Mouse (Mus musculus): Measurements from ENCODE around the gene Stat5b.

Gene Stat5b

DNA sequence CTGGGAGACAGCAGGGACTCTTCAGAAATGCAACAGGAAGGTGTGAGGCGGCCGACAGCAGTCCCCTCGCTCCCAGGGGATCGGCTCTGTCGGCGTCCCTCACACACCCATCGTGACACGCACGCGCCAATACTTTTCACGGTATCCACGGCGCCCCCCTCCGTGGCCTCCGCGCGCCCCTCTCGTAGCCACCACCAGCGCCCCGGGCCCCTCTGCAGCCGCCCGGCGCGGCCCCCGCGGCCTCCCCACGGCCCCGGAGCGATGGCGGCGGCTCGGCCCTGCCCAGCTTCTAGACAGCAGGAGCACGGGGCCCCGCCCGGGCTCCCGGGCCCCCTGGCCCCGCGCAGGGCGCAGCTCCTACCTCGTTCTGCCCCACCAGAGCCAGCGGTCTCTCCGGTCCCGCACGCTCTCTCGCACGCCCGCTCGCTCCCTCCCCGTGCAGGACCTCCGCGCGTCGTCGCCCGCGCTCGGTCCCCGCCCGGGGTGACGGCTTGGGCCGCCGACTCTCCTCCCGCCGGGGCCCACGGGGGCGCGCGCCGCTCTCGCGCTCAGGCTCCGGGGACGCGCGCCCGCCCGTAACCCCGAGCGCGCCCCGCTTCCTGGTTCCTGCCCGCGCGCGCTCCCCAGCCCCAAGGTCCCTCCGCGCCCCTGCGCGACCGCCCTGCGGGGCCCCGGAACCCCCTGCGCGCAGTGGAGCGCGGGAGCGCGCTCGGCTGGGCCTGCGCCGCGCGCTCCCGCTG is at the start of gene Stat5b:
Stat5b (minus strand) TSS at position 687 of the 740 bp plus-strand sequence.
- peak; percentile 70 to 90 for DNase-seq

DNA sequence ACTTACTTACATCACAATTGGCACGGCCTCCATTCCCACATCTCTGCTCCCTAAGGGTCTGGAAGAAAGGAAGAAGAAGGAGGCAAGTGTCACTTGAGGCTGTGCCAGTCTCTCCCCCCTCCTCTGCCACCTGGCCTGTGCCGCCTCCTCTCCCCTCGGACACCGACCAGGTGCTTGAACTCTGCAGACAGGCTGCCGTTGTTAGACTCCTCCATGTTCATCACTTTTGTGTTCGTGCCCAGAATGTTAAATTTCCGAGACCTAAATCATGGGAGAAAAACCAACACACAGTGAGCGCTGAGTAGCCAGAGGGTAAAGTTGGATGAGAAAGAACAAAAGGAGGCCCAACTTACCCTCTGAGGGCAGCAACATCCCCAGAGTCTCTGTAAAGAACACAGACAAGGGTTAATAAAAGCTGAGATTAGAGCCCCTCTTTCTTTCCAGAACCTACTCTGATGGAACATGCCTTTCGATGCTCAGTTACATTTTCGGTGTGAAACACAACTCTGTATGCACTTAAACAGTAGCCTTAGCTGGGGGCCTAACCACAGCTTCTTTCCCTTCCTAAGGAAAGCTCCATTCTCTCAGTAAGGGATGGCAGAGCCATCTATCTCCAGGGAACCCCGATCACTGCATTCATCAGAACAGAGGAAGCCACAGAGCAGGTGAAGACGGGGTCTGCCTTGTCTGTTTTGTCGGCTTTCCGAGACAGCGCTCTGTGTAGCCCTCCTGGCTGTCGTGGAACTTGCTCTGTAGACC is 48.1 kb upstream of the Stat5b start:
- no peak for DNase-seq

DNA sequence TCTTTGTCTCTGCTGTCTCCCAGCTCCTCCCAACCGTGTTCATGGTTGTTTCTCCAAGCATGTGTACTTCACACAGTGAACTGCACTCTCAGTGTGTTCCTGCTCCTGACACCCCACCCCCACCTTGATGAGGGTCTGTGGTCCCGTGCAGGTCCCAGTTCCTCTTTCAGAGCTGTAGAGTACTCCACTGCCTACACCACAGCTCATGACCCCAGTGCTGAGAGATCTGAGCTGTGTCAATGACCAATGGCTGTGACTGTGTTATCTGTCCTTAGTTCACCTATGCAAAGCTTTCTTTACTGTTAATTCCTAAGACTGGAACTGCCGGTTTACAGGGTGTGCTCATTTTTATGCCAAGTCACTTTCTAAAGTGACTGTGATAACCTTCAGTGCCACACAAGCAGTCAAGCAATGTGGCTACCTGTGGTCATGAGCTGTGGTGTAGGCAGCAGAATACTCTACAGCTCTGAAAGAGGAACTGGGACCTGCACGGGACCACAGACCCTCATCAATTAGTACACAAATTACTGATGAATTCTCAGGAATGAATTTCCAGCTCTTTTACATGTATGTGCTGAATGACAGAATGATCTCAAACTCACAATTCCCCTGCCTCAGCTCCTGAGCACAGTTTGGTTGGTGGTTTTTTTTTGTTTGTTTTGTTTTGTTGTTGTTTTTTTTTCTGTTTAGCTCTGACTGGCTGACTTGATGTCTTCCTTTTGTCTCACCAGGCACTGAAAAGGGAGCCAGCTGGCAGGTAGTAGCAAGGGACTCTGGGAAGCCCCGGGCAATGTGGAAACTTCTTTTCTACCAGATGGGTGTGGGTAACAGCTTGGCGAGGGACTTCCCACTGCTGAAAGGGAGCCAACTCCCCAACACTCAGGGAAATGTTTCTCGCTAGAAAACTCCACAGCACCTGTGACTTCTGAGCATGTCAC is 47.0 kb upstream of the Stat5b start:
- DNase-seq: peak; percentile 63 to 67

DNA sequence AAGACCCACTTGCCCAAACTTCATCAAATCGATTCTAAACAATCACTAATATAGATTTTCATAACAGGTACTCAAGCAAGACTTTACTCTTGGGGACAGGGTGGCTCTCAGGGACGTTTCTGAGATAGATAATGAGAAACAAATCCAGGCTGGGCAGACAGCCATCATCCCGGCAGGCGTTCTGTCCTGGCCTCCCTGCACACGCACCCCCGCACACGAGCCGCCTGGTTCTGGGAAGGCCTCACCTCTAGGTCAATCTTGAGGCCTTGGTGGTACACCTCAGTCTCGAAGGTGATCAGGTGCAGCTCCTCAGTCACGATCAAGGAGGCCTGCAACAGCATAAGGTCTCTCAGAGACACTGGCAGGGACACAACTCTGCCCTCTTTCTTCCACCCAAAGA is 45.6 kb upstream of the Stat5b start:
- DNase-seq: peak; percentile 56

DNA sequence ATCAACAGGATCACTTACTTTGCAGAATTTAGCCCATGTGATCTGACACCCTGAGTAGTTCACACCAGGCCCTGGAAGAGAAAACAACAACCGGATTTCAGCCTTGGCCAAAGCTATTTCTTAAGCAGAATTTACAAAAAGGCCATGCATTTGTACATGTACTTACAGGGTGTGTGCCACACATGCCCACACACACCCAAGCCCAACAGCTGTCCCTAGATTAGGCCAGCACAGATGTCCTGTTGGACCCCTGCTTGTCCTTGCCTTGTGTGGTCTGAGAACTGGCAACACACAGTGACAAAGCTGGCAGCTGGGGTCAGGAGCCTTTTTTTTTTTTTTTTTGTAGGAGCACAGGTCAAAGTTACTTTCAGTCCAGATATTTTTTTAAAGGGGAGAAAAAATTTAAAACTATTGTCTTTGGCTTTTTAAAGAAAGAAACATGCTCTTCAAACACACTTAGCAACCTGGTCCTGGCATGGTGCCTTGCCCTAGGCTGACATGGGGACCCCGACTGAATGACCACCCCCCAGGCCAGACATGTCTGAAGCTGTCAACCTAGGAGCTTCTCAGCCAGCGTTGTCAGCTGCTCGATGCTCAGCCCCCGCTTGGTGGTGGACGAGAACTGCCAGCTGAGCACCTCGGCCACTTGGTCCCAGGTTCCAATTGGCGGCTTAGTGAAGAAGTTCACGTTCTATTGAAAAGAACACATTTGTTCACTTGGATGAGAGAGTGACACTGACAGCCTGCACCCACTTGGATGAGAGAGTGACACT is 43.8 kb upstream of the Stat5b start:
- DNase-seq: no peak

DNA sequence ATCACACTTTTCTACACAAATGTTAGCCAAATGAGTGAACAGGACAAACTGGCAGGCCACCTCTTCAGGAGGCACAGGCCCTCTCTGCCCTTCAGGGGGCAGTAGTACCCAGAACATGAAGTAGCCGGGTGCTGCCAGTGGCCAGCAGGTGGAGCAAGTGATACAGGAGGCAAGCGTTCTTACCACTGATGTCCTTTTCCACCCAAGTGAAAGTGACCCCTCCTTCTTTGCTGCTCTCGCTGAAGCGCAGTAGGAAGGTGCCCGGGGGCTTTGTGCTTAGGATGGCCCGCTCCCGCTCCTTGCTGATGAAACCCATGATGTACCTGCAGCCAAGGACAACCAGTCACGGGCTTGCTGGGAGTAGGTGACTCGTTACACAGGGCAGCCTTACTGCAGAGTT is 43.0 kb upstream of the Stat5b start:
- peak; percentile 87 to 89 for DNase-seq

DNA sequence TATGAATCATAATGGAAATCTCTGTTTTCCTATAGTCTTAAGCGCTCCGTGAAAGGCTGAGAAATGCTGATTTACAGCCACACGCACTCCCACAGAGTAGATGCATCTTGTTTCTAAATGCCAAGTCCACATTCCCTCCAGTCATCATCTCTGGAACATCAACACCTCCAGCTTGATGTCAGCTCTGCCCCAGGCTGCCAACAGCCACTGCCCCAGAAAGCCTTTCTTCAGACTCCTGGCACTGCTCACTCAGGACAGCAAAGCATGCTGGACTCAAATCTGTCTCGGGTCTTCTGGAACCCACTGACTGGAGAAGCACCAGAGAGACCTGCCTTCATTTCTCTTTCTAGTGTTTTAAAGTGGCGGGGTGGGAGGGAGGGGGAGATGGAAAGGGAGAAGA is 41.9 kb upstream of the Stat5b start:
- no peak for DNase-seq

DNA sequence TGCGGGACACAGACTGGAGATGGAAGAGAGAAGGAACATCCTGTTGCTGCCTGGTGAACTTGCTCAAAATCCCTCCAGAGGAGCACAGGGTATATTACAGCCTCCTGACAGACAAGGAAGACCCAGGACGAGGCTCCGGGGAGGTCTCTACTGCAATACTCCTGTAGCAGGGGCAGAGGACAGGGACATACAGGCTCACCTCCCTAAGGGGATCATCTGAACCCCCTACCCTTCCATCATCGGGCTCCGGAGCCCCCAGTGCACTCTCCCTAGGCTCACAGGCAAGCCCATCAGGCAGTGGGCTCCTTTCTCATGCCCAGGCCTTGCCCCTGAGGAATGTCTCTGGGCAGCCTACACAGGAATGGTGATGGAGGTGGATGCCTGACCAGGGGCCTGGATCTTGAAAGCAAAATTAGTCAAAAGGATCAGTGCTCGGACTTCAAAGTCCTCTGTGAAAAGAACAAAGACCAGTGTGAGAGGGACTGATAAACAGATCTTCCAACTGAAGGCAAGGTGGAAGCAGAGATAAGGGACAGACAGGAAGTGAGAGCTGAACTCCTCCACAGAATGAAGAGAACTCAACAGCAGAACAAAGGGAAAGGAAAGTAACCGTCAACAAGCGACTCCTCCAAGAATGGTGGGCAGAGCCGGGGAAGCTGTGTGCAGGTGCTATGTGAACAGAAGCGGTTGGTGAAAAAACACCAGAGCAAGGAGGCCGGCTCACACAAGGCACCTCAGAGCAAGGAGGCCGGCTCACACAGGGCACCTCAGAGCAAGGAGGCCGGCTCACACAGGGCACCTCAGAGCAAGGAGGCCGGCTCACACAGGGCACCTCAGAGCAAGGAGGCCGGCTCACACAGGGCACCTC is 41.0 kb upstream of the Stat5b start:
- DNase-seq: no peak

DNA sequence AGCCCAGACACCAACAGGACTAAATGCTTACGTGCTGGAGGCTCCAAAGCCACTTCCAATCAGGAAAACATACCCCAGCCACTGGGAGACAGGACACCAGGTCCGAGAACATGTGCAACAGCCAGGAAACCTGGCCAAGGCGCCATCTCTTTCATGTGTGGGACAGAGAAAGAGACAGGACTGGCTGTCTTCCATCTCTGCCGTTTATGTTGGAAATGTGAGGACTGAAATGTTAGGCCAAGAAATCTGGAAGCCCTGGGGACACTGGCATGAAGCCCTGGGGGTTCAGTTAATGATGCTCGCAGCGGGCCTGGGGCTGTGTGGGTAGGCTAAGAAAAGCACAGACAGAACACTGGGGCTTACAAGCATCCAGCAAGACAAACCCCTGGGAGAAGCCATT is 40.0 kb upstream of the Stat5b start:
- DNase-seq: peak in 1 of 2 experiments; percentile 16

DNA sequence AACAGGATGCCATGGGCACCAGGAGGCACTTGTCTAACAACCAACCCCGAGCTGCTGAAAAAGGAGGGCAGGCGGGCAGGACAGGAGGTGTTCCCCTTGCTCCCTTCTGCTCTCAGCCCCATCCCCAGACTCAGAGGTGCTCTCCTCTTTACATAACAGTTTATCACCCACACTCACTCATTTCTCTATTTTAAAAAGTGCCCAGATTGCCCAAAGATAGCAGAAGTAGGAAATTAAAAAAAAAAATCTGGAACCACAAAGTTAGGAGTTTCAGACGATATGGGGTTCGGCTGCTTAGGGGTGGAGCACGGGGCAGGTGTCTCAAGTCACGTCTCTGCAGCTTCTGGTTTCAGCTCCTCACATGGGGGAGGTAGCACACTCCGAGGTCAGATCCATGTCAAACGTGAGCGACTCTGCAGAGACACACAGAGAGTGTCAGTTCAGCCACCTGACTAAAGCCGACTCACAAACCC is 37.9 kb upstream of the Stat5b start:
- no peak for DNase-seq

DNA sequence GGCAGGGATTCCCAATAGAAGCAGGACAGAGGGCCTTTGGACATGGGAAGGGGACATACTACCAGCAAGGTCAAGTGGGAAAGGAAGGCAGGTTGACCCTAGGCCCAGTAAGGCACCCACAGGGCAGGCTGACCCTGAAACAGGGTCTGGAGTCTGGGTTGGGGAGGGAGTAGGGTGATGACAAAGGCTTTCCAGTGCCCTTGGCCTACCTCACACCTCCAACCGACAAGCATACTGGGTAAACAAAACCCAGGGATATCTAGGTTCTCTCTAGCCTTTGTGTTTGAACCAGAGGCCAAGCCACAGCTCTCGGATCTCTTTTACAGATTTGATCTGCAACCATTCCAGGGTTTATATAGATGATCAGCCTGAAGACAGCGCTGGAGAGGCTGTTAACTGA is 37.2 kb upstream of the Stat5b start:
- no peak for DNase-seq

DNA sequence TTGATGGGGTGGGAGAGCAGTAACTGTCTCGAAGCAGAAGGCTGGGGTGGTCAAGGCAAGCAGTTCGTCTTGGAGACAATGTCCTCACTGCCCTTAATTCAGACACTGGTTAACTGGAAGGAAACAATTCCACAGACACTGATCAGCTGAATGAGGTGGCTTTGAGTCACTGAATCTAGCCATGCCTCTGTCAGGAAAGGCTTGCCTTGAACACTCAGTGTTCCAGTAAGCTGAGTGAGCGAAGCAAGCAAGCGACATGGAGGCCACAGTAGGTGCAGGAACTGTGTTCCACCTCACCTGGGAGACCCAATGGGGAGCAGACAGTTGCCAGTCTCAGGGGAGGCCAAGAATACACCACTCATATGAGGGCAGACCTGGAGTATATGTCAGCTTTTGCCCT is 36.7 kb upstream of the Stat5b start:
- DNase-seq: no peak

DNA sequence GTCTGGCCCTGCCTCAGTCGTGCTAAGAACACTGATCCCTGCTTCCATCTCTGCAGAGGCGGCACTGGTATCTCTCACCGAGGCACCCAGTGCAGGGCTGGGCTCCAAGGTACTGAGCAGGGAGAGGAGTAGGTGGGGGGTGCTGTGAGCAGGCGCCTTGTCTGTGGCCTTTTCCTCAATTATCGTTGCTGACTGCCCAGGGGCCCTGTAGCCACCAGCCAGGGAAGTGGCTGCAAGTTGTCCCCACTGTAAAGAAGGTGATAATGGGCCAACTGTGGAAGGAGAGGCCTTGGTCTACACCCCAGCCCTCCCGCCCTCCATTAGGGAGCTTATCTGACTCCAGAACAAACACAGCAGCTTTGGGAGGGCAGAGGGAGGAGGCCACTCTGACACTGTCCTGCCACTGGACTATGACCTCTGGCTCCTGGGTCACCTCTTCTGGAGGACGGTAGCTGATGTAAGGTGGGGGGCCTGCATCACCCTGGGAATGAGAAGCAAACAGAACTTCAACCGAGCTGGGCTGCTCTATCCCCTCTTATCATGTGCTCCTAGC is 35.7 kb upstream of the Stat5b start:
- DNase-seq: no peak

DNA sequence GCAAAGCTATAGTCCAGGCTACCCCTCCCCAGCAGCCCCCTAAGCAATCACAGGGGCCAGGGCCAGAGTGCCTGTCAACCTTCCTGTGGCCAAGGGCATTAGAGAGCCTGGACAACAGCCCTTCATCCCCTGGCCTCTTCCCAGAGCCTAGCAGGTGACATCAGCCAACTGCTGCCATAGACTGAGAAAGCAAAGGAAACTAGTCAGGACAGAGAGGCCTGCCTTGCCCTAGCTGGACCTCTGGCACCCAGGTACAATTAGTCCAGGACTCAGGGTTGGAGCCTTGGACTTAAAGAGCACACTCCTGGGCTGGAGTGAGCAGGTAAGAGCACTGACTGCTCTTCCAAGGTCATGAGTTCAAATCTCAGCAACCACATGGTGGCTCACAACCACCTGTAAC is 34.9 kb upstream of the Stat5b start:
- DNase-seq: no peak

DNA sequence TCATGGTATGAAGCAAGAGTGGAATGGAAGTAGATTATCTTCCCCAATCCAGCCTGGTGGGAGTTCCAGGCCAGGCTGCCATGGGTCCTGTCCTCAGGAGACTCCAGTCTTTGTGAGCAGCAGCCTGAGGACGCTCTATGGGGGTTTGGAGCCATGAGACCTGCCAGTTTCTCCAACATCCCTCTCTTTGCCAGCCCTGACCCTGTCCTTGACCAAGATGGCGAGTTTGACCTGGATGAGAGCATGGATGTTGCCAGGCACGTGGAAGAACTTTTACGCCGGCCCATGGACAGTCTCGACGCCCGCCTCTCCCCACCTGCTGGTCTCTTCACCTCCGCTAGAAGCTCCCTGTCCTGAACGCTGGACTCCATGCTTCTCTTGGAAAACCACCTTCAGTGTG is 33.1 kb upstream of the Stat5b start:
- no peak for DNase-seq

DNA sequence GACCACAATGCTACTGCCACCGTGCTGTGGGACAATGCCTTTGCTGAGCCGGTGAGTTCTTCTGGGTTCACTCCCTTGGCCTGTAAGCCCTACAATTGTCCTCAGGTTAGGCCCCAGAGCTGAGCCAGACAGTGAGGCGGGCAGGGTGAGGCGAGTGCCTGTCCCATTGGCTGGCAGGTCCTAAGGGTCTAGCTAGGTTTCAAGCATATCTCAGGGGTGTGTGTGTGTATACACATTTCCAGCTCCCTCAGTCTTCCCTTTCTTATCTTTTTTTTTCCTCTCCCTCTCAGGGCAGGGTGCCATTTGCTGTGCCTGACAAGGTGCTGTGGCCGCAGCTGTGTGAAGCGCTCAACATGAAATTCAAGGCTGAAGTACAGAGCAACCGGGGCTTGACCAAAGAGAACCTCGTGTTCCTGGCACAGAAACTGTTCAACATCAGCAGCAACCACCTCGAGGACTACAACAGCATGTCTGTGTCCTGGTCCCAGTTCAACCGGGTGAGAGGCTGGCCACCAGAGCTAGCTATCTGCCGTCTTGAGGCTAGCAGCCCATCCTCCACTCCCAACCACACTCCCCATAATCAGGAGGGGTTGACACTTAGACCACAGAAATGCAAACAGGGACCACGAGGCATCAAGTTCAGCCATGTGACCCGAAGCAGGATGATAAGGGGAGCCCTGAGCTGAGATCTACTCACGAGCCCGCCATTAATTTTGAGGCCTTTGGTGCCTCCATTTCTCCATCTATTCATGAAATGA is 29.0 kb upstream of the Stat5b start:
- DNase-seq: no peak

DNA sequence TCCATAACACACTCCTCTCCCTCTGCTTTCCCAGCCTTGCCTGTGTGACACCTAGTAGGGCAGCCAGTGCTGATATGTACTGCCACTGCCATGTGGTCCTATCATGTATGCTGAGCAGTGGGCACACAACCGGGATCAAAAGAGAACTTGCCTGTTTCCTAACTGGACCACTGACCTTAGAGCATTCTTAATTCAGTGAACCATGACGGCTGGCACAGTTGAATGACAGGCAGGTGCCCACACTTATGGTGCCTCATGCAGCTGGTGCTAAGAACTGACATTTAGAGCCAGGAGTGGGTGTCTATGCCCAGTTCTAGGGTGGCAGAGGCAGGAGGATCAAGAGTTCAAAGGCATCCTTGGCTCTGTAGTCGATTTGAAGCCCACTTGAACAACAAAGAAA is 25.2 kb upstream of the Stat5b start:
- no peak for DNase-seq

DNA sequence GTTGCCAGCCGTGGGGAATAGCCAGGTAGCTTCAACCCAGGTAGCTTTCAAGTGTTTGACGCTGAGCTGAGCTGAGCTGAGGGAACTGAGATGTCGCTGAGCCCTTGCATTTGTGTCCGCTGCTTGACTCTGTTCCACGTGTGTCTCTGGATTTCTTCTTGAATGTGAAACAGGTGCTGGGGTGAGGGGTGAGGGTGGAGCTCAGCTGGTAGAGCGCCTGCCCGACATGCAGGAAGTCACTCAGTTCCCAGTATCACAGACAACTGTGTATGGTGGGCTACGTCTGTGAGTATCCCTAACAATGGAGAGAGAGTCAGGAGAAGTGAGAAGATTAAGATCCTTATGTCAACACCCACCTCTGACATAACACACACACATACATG is 20.4 kb upstream of the Stat5b start:
- no peak for DNase-seq

DNA sequence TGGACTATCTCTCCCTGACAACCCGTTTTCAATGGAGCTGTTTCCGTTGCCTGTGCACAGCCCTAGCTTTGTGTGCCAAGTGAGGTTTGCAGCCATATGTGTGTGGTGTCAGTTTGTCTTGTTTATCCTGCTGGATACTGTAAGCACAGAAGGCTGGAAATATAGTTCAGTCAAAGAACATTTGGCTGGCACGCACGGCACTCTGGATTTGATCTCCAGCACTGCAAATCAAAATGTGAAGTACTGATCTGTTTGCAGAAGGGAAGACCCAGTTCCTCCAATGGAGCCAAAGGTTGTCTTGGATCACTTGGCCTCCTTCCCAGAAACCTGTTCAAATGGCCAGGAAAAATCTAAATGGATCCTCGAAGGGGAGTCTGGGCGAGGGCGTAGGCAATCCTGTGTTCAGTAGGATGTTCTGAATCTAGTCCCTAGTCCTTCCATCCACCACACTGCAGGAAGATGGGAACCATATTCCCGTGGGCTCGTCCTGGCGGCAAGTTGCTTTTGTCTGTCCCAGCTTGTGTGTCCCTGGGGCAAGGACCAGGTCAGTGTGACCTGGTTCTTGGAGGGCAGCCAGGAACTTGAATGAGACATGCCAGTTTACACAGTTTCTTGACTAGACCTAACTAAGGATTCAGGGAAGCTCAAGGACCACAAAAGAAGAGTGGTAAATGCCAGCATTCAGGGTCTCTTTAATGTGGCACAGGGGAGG is 19.9 kb upstream of the Stat5b start:
- DNase-seq: peak in 1 of 2 experiments; percentile 31

DNA sequence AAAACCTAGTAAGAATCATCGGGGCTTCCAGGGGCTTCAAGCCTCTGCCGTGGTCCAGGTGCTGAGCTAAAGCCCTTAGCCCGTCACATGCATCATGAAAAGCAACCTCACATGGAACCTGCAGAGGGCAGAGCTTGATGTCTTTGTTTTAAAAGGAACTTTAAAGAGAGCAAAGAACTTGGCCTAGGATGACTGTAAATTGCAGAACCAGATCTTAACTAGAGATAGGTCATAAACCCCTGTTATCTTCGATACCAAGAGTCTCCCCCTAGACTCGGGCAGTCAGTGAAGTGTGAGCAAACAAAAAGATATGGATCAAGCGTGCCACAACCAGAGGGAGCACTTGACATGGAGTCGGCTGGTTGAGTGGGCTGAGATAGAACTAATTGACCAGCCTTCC is 15.1 kb upstream of the Stat5b start:
- no peak for DNase-seq
